Mouse (Mus musculus) kidney, postnatal 0 days (tissue): ENCODE results near the gene Acot8. TPM values are rescaled to one million over a fixed set of nuclear protein-coding genes. Genes with fewer than 3 reads are reported as not detected.

Experiments used
- ATAC-seq: fragments of 200-750 bp; cut with Nextera tagmentation; replicated peaks from 2 replicates; pipeline ENCODE4 v1.8.0; 2017; ENCODE audit warnings: low read depth, moderate number of reproducible peaks, moderate TSS enrichment, moderate library complexity; ENCODE audit not compliant: low FRiP score
- DNase-seq: peaks from one replicate; pipeline ENCODE4 v3.0.0-alpha.2; 2016; ENCODE audit warnings: low spot score
- H3K27ac ChIP-seq: fragments of 300-500 bp; sonication (generic); 2 replicates; pipeline ENCODE4 v1.5.1; 2014; ENCODE audit warnings: mild to moderate bottlenecking
- H3K27me3 ChIP-seq: fragments of 300-500 bp; sonication (generic); 2 replicates; pipeline ENCODE4 v1.6.1; 2014; ENCODE audit warnings: low read length, mixed read lengths; ENCODE audit not compliant: insufficient read depth
- H3K36me3 ChIP-seq: fragments of 300-500 bp; sonication (generic); 2 replicates; pipeline ENCODE4 v1.6.1; 2014; ENCODE audit warnings: low read length, mixed read lengths; ENCODE audit not compliant: insufficient read depth
- H3K4me1 ChIP-seq: fragments of 300-500 bp; sonication (generic); replicated peaks from 2 replicates; pipeline ENCODE4 v1.6.1; 2014; ENCODE audit warnings: antibody characterized with exemption, low read length, mixed read lengths; ENCODE audit not compliant: insufficient read depth
- H3K4me2 ChIP-seq: fragments of 300-500 bp; sonication (generic); 2 replicates; pipeline ENCODE4 v1.6.1; 2014; ENCODE audit warnings: mild to moderate bottlenecking, low read length, moderate library complexity, mixed read lengths
- H3K4me3 ChIP-seq: fragments of 300-500 bp; sonication (generic); replicated peaks from 2 replicates; pipeline ENCODE4 v1.5.1; 2014; ENCODE audit warnings: low read depth, low read length
- H3K9ac ChIP-seq: fragments of 300-500 bp; sonication (generic); 2 replicates; pipeline ENCODE4 v1.6.1; 2014; ENCODE audit warnings: low read depth, low read length
- H3K9me3 ChIP-seq: fragments of 300-500 bp; sonication (generic); replicated peaks from 2 replicates; pipeline ENCODE4 v1.6.1; 2016; ENCODE audit warnings: low read length, inconsistent platforms, mixed read lengths
- CTCF ChIP-seq: IDR thresholded peaks from 2 replicates; pipeline ENCODE4 v1.5.1; 2016; ENCODE audit warnings: antibody characterized with exemption, low read depth, mild to moderate bottlenecking, moderate library complexity
- WGBS: fragments of 180-500 bp; shearing (Covaris S2); extraction: QIAGEN DNeasy Blood & Tissue Kit; methylation state at CpG from one replicate; pipeline ENCODE4 v1.1.7; 2014; 5-methylcytosine and 5-hydroxymethylcytosine counted together
- polyA plus RNA-seq: library from polyadenylated mRNA; unstranded; fragments of >200 nt; fragmentation: Nextera tagmentation; extraction: Ambion mirVana; gene quantifications from 2 replicates; pipeline ENCODE4 v1.2.1, GENCODE M21; 2015

Gene Acot8
- polyA plus RNA-seq, 1 experiment from 2014 or later: 28.7 TPM

DNA sequence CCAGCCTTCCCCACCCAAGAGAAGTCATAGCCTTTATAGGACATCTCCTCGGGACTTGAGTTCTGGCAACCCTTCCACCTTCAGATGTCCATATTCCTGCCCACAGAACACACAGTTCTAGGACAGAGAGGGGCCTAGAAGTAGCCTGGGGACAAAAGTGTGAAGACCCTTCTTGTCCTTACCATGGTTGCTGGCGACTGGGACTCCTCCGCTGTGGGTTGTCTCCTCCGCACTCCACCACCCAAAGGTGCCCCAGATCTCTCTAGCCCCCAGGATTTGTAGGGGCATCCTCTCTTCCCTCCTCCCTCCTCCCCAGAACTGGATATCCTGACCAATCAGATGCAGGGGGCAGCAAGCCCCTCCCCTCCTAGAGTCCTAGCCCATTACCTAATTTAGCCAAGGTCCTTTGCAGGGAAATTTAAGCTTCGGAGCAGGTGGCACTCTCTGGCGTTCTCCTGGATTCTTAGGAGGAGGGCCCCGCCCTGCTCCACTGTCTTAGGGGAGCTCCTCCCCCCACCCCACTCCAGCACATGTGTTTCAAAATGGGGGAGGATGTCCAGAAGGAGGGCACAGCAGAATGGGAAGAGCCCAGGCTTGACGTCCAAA lies 25.1 kb downstream of the Acot8 start, which contains the start of gene Tnnc2:
Gene Tnnc2, minus strand, starts transcription at position 487 of the 606 bp plus-strand sequence.
- Histone ChIP-seq H3K9me3 (no peaks in the 10 kb centered on the region), H3K4me2 (no peak within 1 kb of the TSS), H3K4me1 (no peaks in the 10 kb centered on the region), H3K9ac (no peak within 1 kb of the TSS), H3K27me3 (no peaks in the 10 kb centered on the region), H3K36me3 (no peaks in the 10 kb centered on the region), H3K27ac (no peak within 1 kb of the TSS), H3K4me3 (no peak within 1 kb of the TSS)
- no peak for TF ChIP-seq CTCF
- ATAC-seq (no peak; the same call in 1 of the 2 replicates), DNase-seq (no peak)
- 63% methylated on average over 8 of the region's 8 CpGs for WGBS

DNA sequence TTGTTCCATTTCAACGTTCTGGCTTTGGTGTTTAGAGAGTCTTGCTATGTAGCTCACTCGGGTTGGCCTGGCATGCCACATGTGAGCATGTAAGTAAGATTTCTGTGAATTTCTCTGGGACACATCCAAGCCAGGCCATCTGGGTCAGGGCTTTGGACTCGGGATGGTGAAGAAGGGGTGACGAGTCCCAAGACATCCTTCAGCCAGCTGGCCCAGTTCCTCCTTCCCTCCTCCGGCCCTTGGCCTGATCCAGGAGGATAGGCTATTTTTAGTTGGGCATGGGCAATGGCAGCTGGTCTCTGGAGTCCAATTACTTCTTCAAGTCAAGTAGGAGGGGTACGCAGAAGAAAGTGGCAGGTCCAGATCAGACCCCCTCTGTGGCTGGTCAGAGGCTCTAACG lies 25.9 kb downstream of the Acot8 start:
- no peak overlapping the region for H3K9ac ChIP-seq
- no peaks in the 10 kb centered on the region for H3K36me3 ChIP-seq
- H3K4me3 ChIP-seq: no peak overlapping the region
- no peaks in the 10 kb centered on the region for H3K9me3 ChIP-seq
- 67% methylated on average over 7 of the region's 7 CpGs for WGBS
- ATAC-seq: no peak
- no peak overlapping the region for H3K27ac ChIP-seq
- H3K4me1 ChIP-seq: no peaks in the 10 kb centered on the region
- no peak for TF ChIP-seq CTCF
- no peak overlapping the region for H3K4me2 ChIP-seq
- no peak for DNase-seq
- no peaks in the 10 kb centered on the region for H3K27me3 ChIP-seq

DNA sequence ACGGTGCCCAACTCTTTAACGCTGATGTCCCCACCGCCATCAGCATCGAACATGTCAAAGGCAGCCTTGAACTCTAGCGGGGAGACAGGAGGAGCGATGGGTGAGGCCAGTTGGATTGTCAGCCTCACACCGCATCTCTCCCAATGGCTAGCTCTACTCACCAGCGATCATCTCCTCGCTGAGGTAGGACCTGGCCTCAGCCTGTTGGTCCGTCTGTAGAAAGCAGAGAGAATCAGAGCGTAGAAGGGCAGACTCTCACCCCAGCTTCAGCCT lies 26.7 kb downstream of the Acot8 start:
- H3K36me3 ChIP-seq: no peaks in the 10 kb centered on the region
- ATAC-seq (no peak), DNase-seq (no peak)
- H3K4me2 ChIP-seq: no peak overlapping the region
- H3K4me3 ChIP-seq: no peak overlapping the region
- WGBS: 91% methylated on average over 11 of the region's 11 CpGs
- H3K27ac ChIP-seq: no peak overlapping the region
- no peaks in the 10 kb centered on the region for H3K27me3 ChIP-seq
- no peaks in the 10 kb centered on the region for H3K9me3 ChIP-seq
- H3K9ac ChIP-seq: no peak overlapping the region
- TF ChIP-seq CTCF: no peak
- H3K4me1 ChIP-seq: no peaks in the 10 kb centered on the region

DNA sequence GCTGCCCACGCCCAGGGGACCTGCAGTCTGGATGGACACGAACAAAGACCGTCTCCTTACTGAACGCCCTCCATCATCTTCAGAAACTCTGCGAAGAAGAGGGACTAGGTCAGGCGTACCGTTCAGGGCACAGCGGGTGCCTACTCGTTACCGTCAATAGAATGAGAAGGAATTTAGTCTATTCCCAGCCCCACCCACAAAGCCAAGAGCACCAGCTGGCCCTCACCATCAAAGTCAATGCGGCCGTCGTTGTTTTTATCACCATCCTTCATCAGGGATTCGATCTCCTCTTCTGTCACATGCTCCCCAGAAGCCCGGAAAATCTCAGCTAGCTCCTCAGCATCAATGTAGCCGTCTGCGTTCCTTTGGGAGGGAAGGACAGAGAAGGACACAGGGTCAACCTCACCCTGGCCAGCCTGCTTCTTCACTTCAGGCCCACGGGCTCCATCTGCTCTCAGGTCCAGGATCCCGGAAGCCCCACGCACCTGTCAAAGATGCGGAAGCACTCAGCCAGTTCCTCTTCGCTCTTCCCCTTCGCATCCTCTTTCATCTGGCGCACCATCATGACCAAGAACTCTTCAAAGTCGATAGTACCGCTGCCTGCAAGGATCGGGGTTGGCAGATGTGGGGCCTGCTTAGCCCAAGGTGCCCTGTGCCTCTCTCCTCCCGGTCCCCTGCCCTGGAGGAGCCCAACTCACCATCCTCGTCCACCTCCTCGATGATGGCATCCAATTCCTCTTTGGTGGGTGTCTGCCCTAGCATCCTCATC lies 27.3 kb downstream of the Acot8 start:
- no peak for TF ChIP-seq CTCF

DNA sequence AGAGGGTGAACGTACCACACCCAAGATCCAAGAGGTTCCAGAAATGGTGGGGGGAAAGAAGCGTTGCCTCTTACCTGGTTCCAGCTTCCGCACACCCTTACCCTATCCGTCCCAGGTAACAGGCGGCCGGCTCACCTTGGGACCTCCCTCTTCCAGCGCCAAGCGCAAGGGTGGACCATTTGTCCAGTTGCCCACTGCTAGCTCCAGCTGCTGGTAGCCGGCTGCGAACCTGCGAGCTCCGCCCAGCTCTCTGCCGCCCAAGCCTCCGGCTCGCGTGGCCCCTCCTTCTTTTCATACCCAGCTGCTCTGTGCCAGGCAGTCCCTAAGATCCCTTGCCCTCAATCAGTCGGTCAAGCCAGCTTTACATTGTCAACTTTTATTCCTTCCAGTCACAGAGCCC lies 27.9 kb downstream of the Acot8 start:
- ATAC-seq: no peak
- Histone ChIP-seq H3K36me3 (no peaks in the 10 kb centered on the region), H3K4me1 (no peaks in the 10 kb centered on the region), H3K4me2 (no peak overlapping the region), H3K27me3 (no peaks in the 10 kb centered on the region), H3K9me3 (no peaks in the 10 kb centered on the region), H3K4me3 (no peak overlapping the region), H3K27ac (no peak overlapping the region), H3K9ac (no peak overlapping the region)
- WGBS: 70% methylated on average over 17 of the region's 17 CpGs
- DNase-seq: no peak
- no peak for TF ChIP-seq CTCF

More for the DNA sequence above, 27.3 kb downstream of the Acot8 start:
- Histone ChIP-seq H3K36me3 (no peaks in the 10 kb centered on the region), H3K4me2 (no peak overlapping the region), H3K9me3 (no peaks in the 10 kb centered on the region), H3K4me3 (no peak overlapping the region), H3K4me1 (no peaks in the 10 kb centered on the region), H3K27me3 (no peaks in the 10 kb centered on the region), H3K27ac (no peak overlapping the region), H3K9ac (no peak overlapping the region)
- no peak for DNase-seq
- no peak for ATAC-seq
- WGBS: 80% methylated on average over 30 of the region's 30 CpGs

DNA sequence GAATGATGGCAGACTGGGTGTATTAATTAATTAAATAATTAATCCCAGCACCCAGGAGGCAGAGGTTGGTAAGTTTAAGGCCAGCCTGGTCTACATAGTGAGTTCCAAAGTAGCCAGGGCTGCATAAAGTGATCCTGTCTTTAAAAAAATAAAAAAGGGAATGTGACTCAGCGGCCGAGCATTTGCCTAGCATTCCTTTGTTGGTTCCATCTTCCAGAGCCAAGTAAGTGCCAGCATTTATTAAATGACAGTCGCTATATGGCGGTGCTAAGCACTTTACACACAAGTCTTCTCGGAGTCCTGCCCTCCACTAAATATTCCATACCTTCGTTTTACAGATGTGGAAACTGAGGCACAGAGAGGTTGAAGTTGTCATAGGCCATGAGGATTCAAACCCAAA lies 28.6 kb downstream of the Acot8 start:
- DNase-seq: no peak
- TF ChIP-seq CTCF: no peak
- H3K36me3 ChIP-seq: no peaks in the 10 kb centered on the region
- H3K9me3 ChIP-seq: no peaks in the 10 kb centered on the region
- H3K27ac ChIP-seq: no peak overlapping the region
- no peaks in the 10 kb centered on the region for H3K27me3 ChIP-seq
- no peak for ATAC-seq
- H3K9ac ChIP-seq: no peak overlapping the region
- 0 out of 2 replicates have a peak, but pooled peaks cover 2% of the 10 kb centered on the region for H3K4me1 ChIP-seq
- 84% methylated on average over 6 of the region's 6 CpGs for WGBS
- H3K4me3 ChIP-seq: no peak overlapping the region
- no peak overlapping the region for H3K4me2 ChIP-seq

DNA sequence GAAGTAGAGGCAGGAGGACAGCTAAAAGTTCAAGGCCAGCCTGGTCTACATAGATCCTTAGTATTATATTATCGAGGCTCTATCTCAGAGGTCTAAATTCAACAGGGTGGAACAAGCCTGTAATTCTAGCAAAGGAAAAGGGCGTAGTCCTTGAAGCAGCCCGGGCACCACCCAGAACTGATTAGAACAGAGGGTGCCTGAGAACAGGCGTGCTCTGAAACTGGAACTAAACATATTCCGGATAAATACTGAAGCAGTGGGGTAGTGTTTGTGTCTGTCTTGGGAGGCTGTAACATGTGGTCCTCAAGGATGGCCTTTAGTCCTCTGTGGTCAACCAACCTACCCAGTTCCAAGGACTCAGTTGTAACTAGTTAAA lies 30.7 kb downstream of the Acot8 start:
- H3K9ac ChIP-seq: no peak overlapping the region
- H3K4me2 ChIP-seq: no peak overlapping the region
- DNase-seq (no peak), ATAC-seq (no peak)
- no peaks in the 10 kb centered on the region for H3K9me3 ChIP-seq
- WGBS: 73% methylated on average over 5 of the region's 5 CpGs
- no peaks in the 10 kb centered on the region for H3K36me3 ChIP-seq
- H3K4me1 ChIP-seq: 0 out of 2 replicates have a peak, but pooled peaks cover 9% of the 10 kb centered on the region
- no peaks in the 10 kb centered on the region for H3K27me3 ChIP-seq
- H3K4me3 ChIP-seq: no peak overlapping the region
- no peak overlapping the region for H3K27ac ChIP-seq
- no peak for TF ChIP-seq CTCF
